Mouse (Mus musculus): Measurements from ENCODE around the gene 1110008P14Rik. TPM values are rescaled to one million over a fixed set of nuclear protein-coding genes. Genes with fewer than 3 reads are reported as not detected.

Gene 1110008P14Rik
- polyA plus RNA-seq, 1 experiment from 2014 or later: 33.3 TPM

- 94% methylated on average over 7 of the region's 7 CpGs for WGBS
- no peak overlapping the region for H3K4me2 ChIP-seq
- no peak overlapping the region for H3K9ac ChIP-seq
- no peaks in the 10 kb centered on the region for H3K27me3 ChIP-seq (ENCODE audit: insufficient read depth, low read length)
- no peaks in the 10 kb centered on the region for H3K4me1 ChIP-seq (ENCODE audit: insufficient read depth)
- no peaks in the 10 kb centered on the region for H3K9me3 ChIP-seq (ENCODE audit: low read depth, low read length)
- no peak for ATAC-seq (ENCODE audit: insufficient read depth)
- DNase-seq: no peak
- no peak for TF ChIP-seq CTCF (IDR thresholded peaks at IDR 0.05; ENCODE audit: low read depth)
- no peak overlapping the region for H3K27ac ChIP-seq (ENCODE audit: low read depth)
- H3K36me3 ChIP-seq (ENCODE audit: insufficient read depth): peaks cover 48% of the 10 kb centered on the region
- H3K4me3 ChIP-seq (ENCODE audit: low read depth, low read length): no peak overlapping the region
These were observed 1.7 kb downstream of the 1110008P14Rik start for GRCm38 (mm10) chr2:32380001-32380500.

- H3K27me3 ChIP-seq (ENCODE audit: insufficient read depth, low read length): no peaks in the 10 kb centered on the region
- no peak overlapping the region for H3K9ac ChIP-seq
- no peaks in the 10 kb centered on the region for H3K4me1 ChIP-seq (ENCODE audit: insufficient read depth)
- WGBS: 89% methylated on average over 10 of the region's 10 CpGs
- H3K27ac ChIP-seq (ENCODE audit: low read depth): no peak overlapping the region
- no peaks in the 10 kb centered on the region for H3K9me3 ChIP-seq (ENCODE audit: low read depth, low read length)
- TF ChIP-seq CTCF (IDR thresholded peaks at IDR 0.05; ENCODE audit: low read depth): no peak
- ATAC-seq (ENCODE audit: insufficient read depth): no peak
- DNase-seq: no peak
- H3K36me3 ChIP-seq (ENCODE audit: insufficient read depth): peaks cover 72% of the 10 kb centered on the region
- no peak overlapping the region for H3K4me3 ChIP-seq (ENCODE audit: low read depth, low read length)
- no peak overlapping the region for H3K4me2 ChIP-seq
These were observed 4.8 kb downstream of the 1110008P14Rik start for GRCm38 (mm10) chr2:32376963-32377362.

- H3K4me3 ChIP-seq (ENCODE audit: low read depth, low read length): no peak overlapping the region
- DNase-seq: no peak
- H3K36me3 ChIP-seq (ENCODE audit: insufficient read depth): peaks cover 87% of the 10 kb centered on the region
- no peaks in the 10 kb centered on the region for H3K27me3 ChIP-seq (ENCODE audit: insufficient read depth, low read length)
- H3K9ac ChIP-seq: no peak overlapping the region
- H3K9me3 ChIP-seq (ENCODE audit: low read depth, low read length): no peaks in the 10 kb centered on the region
- 85% methylated on average over 13 of the region's 13 CpGs for WGBS
- no peak for ATAC-seq (ENCODE audit: insufficient read depth)
- no peaks in the 10 kb centered on the region for H3K4me1 ChIP-seq (ENCODE audit: insufficient read depth)
- no peak overlapping the region for H3K4me2 ChIP-seq
- TF ChIP-seq CTCF (IDR thresholded peaks at IDR 0.05; ENCODE audit: low read depth): no peak
- no peak overlapping the region for H3K27ac ChIP-seq (ENCODE audit: low read depth)
These were observed 6.3 kb downstream of the 1110008P14Rik start for GRCm38 (mm10) chr2:32375317-32375940.

GRCm38 (mm10) chr2:32374191-32374590 is 7.5 kb downstream of the 1110008P14Rik start:
- Histone ChIP-seq H3K36me3 (ENCODE audit: insufficient read depth) (peaks cover 92% of the 10 kb centered on the region), H3K4me1 (ENCODE audit: insufficient read depth) (no peaks in the 10 kb centered on the region), H3K4me3 (ENCODE audit: low read depth, low read length) (no peak overlapping the region), H3K4me2 (no peak overlapping the region), H3K9me3 (ENCODE audit: low read depth, low read length) (no peaks in the 10 kb centered on the region), H3K9ac (no peak overlapping the region), H3K27me3 (ENCODE audit: insufficient read depth, low read length) (no peaks in the 10 kb centered on the region), H3K27ac (ENCODE audit: low read depth) (no peak overlapping the region)
- no peak for ATAC-seq (ENCODE audit: insufficient read depth)
- no peak for TF ChIP-seq CTCF (IDR thresholded peaks at IDR 0.05; ENCODE audit: low read depth)
- WGBS: 90% methylated on average over 10 of the region's 10 CpGs
- no peak for DNase-seq

- Histone ChIP-seq H3K36me3 (ENCODE audit: insufficient read depth) (peaks cover 61% of the 10 kb centered on the region), H3K27ac (ENCODE audit: low read depth) (no peak overlapping the region), H3K4me2 (no peak overlapping the region), H3K4me3 (ENCODE audit: low read depth, low read length) (no peak overlapping the region), H3K9ac (no peak overlapping the region), H3K27me3 (ENCODE audit: insufficient read depth, low read length) (no peaks in the 10 kb centered on the region), H3K9me3 (ENCODE audit: low read depth, low read length) (no peaks in the 10 kb centered on the region), H3K4me1 (ENCODE audit: insufficient read depth) (no peaks in the 10 kb centered on the region; the same call in 1 of the 2 replicates)
- DNase-seq (no peak), ATAC-seq (ENCODE audit: insufficient read depth) (no peak)
- no peak for TF ChIP-seq CTCF (IDR thresholded peaks at IDR 0.05; ENCODE audit: low read depth)
- WGBS: 93% methylated on average over 5 of the region's 5 CpGs
These were observed 14.4 kb downstream of the 1110008P14Rik start for GRCm38 (mm10) chr2:32367315-32367714.

- TF ChIP-seq CTCF (IDR thresholded peaks at IDR 0.05; ENCODE audit: low read depth): no peak
- peaks cover 31% of the 10 kb centered on the region for H3K36me3 ChIP-seq (ENCODE audit: insufficient read depth)
- 80% methylated on average over 8 of the region's 8 CpGs for WGBS
- DNase-seq (no peak), ATAC-seq (ENCODE audit: insufficient read depth) (no peak)
- 0 out of 2 replicates have a peak overlapping the region, but pooled peaks have one; percentile 96 for H3K27ac ChIP-seq (ENCODE audit: low read depth)
- no peaks in the 10 kb centered on the region for H3K9me3 ChIP-seq (ENCODE audit: low read depth, low read length)
- H3K27me3 ChIP-seq (ENCODE audit: insufficient read depth, low read length): peaks cover 6% of the 10 kb centered on the region
- H3K4me2 ChIP-seq: peak overlapping the region; percentile 75
- H3K4me1 ChIP-seq (ENCODE audit: insufficient read depth): peaks cover 8% of the 10 kb centered on the region
- peak overlapping the region; percentile 77 for H3K4me3 ChIP-seq (ENCODE audit: low read depth, low read length)
- peak overlapping the region; percentile 82; the same call in 1 of the 2 replicates for H3K9ac ChIP-seq
These were observed 17.6 kb downstream of the 1110008P14Rik start for GRCm38 (mm10) chr2:32364121-32364520.

- no peak for TF ChIP-seq CTCF (IDR thresholded peaks at IDR 0.05; ENCODE audit: low read depth)
- peak overlapping the region; percentile 96 for H3K27ac ChIP-seq (ENCODE audit: low read depth)
- H3K4me2 ChIP-seq: peak overlapping the region; percentile 75
- ATAC-seq (ENCODE audit: insufficient read depth): peak; percentile 42; the same call in 1 of the 2 replicates
- peak overlapping the region; percentile 77 for H3K4me3 ChIP-seq (ENCODE audit: low read depth, low read length)
- no peaks in the 10 kb centered on the region for H3K9me3 ChIP-seq (ENCODE audit: low read depth, low read length)
- 9% methylated on average over 19 of the region's 19 CpGs for WGBS
- peaks cover 29% of the 10 kb centered on the region for H3K36me3 ChIP-seq (ENCODE audit: insufficient read depth)
- peaks cover 8% of the 10 kb centered on the region for H3K4me1 ChIP-seq (ENCODE audit: insufficient read depth)
- peaks cover 6% of the 10 kb centered on the region for H3K27me3 ChIP-seq (ENCODE audit: insufficient read depth, low read length)
- peak overlapping the region; percentile 82 for H3K9ac ChIP-seq
- peak; percentile 64 for DNase-seq
These were observed 18.2 kb downstream of the 1110008P14Rik start for GRCm38 (mm10) chr2:32363376-32364106.
